Mouse (Mus musculus) megakaryocyte, embryonic 14.5 days (primary cell): ENCODE results near the gene Zfp637. TPM values are rescaled to one million over a fixed set of nuclear protein-coding genes. Genes with fewer than 3 reads are reported as not detected.
"Not testable (repeated sequence)": the region's sequence is repeated elsewhere in the genome, so short reads cannot be mapped to it uniquely, and the experiment has no call there.

Experiments used
- H3K27me3 ChIP-seq: replicated peaks from 2 replicates; pipeline ENCODE3; 2012; ENCODE audit warnings: inconsistent platforms
- H3K36me3 ChIP-seq: replicated peaks from 2 replicates; pipeline ENCODE3; 2012; ENCODE audit warnings: low read length, inconsistent platforms, mixed read lengths
- H3K4me1 ChIP-seq: 2 replicates; pipeline ENCODE4 v1.6.1; 2012; ENCODE audit warnings: inconsistent platforms
- H3K4me3 ChIP-seq: replicated peaks from 2 replicates; pipeline ENCODE3; 2012; ENCODE audit warnings: moderate library complexity, mild to moderate bottlenecking, inconsistent platforms
- H3K9me3 ChIP-seq: 2 replicates; pipeline ENCODE4 v1.6.1; 2012; ENCODE audit warnings: inconsistent platforms
- FLI1 ChIP-seq: IDR thresholded peaks from 2 replicates; pipeline ENCODE4 v1.6.1; 2012; ENCODE audit warnings: low read length, inconsistent platforms, mixed read lengths
- GATA1 ChIP-seq: IDR thresholded peaks from 3 replicates; pipeline ENCODE4 v1.6.1; 2012; ENCODE audit warnings: mixed read lengths, low read length, inconsistent platforms, borderline replicate concordance
- polyA plus RNA-seq: library from polyadenylated mRNA; stranded (reverse); fragments of >175 nt; gene quantifications from 2 replicates; pipeline ENCODE4 v1.2.3, GENCODE M21; 2012; ENCODE audit warnings: low replicate concordance; ENCODE audit not compliant: insufficient read depth

Zfp637 gene
- polyA plus RNA-seq, 1 experiment, result 9.3 TPM

DNA sequence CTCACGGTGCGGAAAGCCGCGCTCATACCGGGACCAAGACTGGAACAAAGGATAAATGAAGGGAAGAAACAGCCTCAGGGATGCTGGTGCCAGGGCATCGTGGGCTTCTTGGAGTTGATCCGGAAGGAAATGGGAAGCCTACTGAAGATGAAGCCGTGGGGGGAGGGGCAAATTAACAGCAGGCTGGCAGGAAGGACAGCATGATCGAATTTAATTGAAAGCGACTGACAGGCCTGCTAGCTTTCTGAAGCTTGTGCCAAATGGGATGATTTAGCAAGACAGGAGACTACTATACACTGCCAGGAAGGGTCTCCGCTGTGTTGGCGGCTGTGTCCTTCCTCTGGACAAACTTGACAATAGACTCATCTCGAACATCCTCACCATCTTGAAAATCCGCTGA lies 20.7 kb upstream of the Zfp637 start:
- TF ChIP-seq GATA1 (no peak), FLI1 (no peak)

DNA sequence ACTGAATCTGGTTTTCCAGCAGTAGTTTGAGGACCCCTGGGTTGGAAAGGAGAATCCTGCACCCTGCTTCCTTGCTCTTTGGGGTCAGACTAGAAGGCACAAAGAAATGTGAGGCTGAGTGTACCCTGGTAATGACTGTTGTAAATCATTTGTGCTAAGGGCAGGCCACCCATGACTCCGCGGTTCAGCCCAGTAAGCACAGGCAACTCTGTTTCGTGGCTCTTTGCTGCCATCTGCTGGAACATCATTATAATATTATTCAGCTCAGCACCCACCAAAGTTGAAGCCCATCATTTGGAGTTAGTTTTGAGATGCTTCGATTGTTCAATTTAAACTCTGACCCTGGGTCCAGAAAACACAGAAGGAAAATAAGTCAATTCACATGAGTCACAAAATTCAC lies 15.6 kb upstream of the Zfp637 start:
- Histone ChIP-seq H3K4me3 (no peak overlapping the region), H3K36me3 (no peaks in the 10 kb centered on the region), H3K27me3 (peaks cover 32% of the 10 kb centered on the region), H3K9me3 (no peaks in the 10 kb centered on the region), H3K4me1 (no peaks in the 10 kb centered on the region)
- TF ChIP-seq GATA1 (no peak), FLI1 (no peak)

More for the DNA sequence above, 20.7 kb upstream of the Zfp637 start:
- Histone ChIP-seq H3K9me3 (no peaks in the 10 kb centered on the region), H3K27me3 (peaks cover 20% of the 10 kb centered on the region), H3K36me3 (no peaks in the 10 kb centered on the region), H3K4me1 (no peaks in the 10 kb centered on the region), H3K4me3 (no peak overlapping the region)

DNA sequence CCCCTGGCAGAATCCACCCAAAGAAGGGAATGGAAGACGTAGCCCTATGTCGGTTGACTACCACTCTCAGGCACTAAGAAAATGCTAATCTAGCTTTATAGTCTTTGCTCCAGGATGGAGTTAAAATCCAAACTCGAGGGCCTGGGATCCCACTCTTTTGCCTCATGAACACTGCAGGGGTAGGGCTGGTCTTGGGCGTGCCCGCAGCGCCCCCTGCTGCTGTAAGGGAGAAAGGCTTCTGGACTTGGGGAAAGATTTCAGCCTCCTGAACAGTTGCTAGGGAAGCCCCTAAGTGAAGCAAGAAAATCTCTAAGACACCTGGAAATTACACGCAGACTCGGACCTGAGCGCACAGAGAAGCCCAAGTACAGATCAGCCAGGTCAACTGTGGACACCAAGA lies 12.7 kb upstream of the Zfp637 start:
- H3K4me3 ChIP-seq, result no peak overlapping the region
- H3K9me3 ChIP-seq, result no peaks in the 10 kb centered on the region
- peaks cover 30% of the 10 kb centered on the region for H3K27me3 ChIP-seq
- TF ChIP-seq FLI1 (no peak), GATA1 (no peak)
- no peaks in the 10 kb centered on the region for H3K4me1 ChIP-seq
- H3K36me3 ChIP-seq, result no peaks in the 10 kb centered on the region

- Histone ChIP-seq H3K27me3 (peaks cover 5% of the 10 kb centered on the region), H3K4me3 (peak overlapping the region; percentile 99), H3K9me3 (no peaks in the 10 kb centered on the region), H3K4me1 (peaks cover 14% of the 10 kb centered on the region; the same call in 1 of the 2 replicates), H3K36me3 (peaks cover 37% of the 10 kb centered on the region)
- TF ChIP-seq FLI1, result no peak
- no peak for TF ChIP-seq GATA1
These were observed 553 bp downstream of the Zfp637 start for GRCm38 (mm10) chr6:117841511-117841955.

DNA sequence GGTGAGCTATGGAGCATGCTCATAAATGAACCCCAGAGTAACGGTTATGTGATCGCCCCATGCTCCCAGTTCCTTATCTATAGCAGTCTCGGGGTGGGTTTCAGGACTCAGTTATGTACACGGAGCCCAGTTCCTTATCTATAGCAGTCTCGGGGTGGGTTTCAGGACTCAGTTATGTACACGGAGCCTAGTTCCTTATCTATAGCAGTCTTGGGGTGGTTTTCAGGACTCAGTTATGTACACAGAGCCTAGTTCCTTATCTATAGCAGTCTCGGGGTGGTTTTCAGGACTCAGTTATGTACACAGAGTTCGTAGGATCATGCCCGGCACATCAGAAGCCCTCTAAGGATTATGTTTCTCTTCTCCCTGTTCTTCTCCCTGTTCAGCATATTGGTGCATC lies 3.6 kb downstream of the Zfp637 start:
- H3K36me3 ChIP-seq, result peaks cover 49% of the 10 kb centered on the region
- H3K27me3 ChIP-seq, result peaks cover 2% of the 10 kb centered on the region
- no peaks in the 10 kb centered on the region for H3K9me3 ChIP-seq
- H3K4me3 ChIP-seq, result no peak overlapping the region
- TF ChIP-seq GATA1 (no peak), FLI1 (no peak)
- H3K4me1 ChIP-seq, result peaks cover 27% of the 10 kb centered on the region

GRCm38 (mm10) chr6:117846671-117847070 lies 5.7 kb downstream of the Zfp637 start:
- not testable (repeated sequence) for H3K27me3 ChIP-seq, H3K9me3 ChIP-seq, H3K4me3 ChIP-seq
- H3K4me1 ChIP-seq, result peaks cover 30% of the 10 kb centered on the region
- H3K36me3 ChIP-seq, result peaks cover 49% of the 10 kb centered on the region

DNA sequence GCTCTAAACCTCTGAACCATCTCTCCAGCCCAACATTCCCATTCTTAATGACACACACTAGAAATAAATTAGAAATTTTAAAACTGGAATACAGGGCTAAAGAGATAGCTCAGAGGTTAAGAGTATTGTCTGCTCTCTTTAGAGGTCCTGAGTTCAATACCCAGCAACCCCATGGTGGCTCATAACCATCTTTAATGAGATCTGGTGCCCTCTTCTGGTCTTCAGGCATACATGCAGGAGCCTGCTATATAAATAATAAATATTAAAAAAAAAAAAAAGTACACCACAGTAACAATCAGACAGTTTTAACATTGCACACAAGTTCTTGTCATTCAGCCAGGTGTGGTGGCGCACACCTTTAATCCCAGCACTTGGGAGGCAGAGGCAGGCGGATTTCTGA lies 6.8 kb downstream of the Zfp637 start:
- H3K36me3 ChIP-seq, result peaks cover 49% of the 10 kb centered on the region
- peaks cover 20% of the 10 kb centered on the region for H3K4me1 ChIP-seq
- no peak overlapping the region for H3K4me3 ChIP-seq
- TF ChIP-seq GATA1, result no peak
- no peak for TF ChIP-seq FLI1
- H3K9me3 ChIP-seq, result no peaks in the 10 kb centered on the region
- no peaks in the 10 kb centered on the region for H3K27me3 ChIP-seq

GRCm38 (mm10) chr6:117848577-117848976 lies 7.6 kb downstream of the Zfp637 start:
- Histone ChIP-seq H3K4me3 (no peak overlapping the region), H3K27me3 (no peaks in the 10 kb centered on the region), H3K36me3 (peaks cover 42% of the 10 kb centered on the region), H3K9me3 (no peaks in the 10 kb centered on the region), H3K4me1 (peaks cover 19% of the 10 kb centered on the region)
- TF ChIP-seq GATA1 (no peak), FLI1 (no peak)

GRCm38 (mm10) chr6:117851747-117852146 lies 10.8 kb downstream of the Zfp637 start:
- Histone ChIP-seq H3K4me1 (peaks cover 19% of the 10 kb centered on the region), H3K27me3 (no peaks in the 10 kb centered on the region), H3K4me3 (no peak overlapping the region), H3K9me3 (no peaks in the 10 kb centered on the region), H3K36me3 (peaks cover 11% of the 10 kb centered on the region)
- TF ChIP-seq GATA1 (no peak), FLI1 (no peak)

GRCm38 (mm10) chr6:117857990-117858389 lies 17.0 kb downstream of the Zfp637 start:
- Histone ChIP-seq H3K36me3 (no peaks in the 10 kb centered on the region), H3K4me1 (peaks cover 6% of the 10 kb centered on the region), H3K27me3 (no peaks in the 10 kb centered on the region), H3K9me3 (no peaks in the 10 kb centered on the region), H3K4me3 (no peak overlapping the region)
- no peak for TF ChIP-seq GATA1

DNA sequence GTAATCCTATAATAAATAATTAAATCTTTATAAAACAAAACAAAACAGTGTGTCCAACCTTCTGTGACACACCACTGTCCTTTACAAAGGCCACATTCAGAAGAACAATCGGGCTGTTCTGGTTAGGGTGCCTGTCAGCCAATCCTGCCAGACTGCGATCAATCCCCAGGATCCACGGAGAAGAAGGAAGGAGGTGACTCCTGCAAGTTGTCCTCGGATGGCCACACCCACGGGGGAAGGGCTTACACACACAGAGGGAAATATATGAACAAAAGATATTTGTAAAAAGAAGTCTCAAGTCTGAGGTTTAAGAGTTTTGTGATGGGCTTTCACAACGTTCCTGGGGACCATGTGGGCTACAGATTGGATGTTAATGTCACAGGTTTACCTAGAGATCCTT lies 20.9 kb downstream of the Zfp637 start, which contains the start of gene Zfp239:
Zfp239 (plus strand) TSS at position 253 of the 400 bp plus-strand sequence.
- TF ChIP-seq FLI1 (no peak), GATA1 (no peak)

More for the DNA sequence above, 20.9 kb downstream of the Zfp637 start, which contains the start of gene Zfp239:
- H3K4me1 ChIP-seq, result peaks cover 25% of the 10 kb centered on the region
- H3K4me3 ChIP-seq, result peak within 1 kb of the TSS; percentile 95
- H3K36me3 ChIP-seq, result no peaks in the 10 kb centered on the region
- H3K9me3 ChIP-seq, result no peaks in the 10 kb centered on the region
- no peaks in the 10 kb centered on the region for H3K27me3 ChIP-seq
